Mouse (Mus musculus): ENCODE results near the gene Rbpms2. TPM values are rescaled to one million over a fixed set of nuclear protein-coding genes. Genes with fewer than 3 reads are reported as not detected.
"Not testable (repeated sequence)": the region's sequence is repeated elsewhere in the genome, so short reads cannot be mapped to it uniquely, and the experiment has no call there.

The Rbpms2 gene
- polyA plus RNA-seq, 1 experiment from 2014 or later, result 34.8 TPM

GRCm38 (mm10) chr9:65684704-65685103 is 55.3 kb downstream of the Rbpms2 start:
- Histone ChIP-seq H3K9ac (ENCODE audit: low read depth, low read length) (no peak overlapping the region), H3K36me3 (ENCODE audit: control insufficient read depth, insufficient read depth, low read length) (peaks cover 6% of the 10 kb centered on the region; the same call in 1 of the 2 replicates), H3K4me1 (replicated peaks; ENCODE audit: control insufficient read depth, insufficient read depth, low read length) (peaks cover 24% of the 10 kb centered on the region), H3K27ac (ENCODE audit: low read depth, low read length) (no peak overlapping the region), H3K27me3 (replicated peaks; ENCODE audit: control insufficient read depth, insufficient read depth, low read length) (no peaks in the 10 kb centered on the region), H3K4me2 (no peak overlapping the region), H3K4me3 (ENCODE audit: low read depth, low read length) (no peak overlapping the region), H3K9me3 (ENCODE audit: control insufficient read depth, low read length) (no peaks in the 10 kb centered on the region)
- WGBS, result 69% methylated on average over 2 of the region's 2 CpGs
- DNase-seq (ENCODE audit: low spot score) (no peak), ATAC-seq (replicated peaks; ENCODE audit: low FRiP score) (peak; percentile 71; the same call in 1 of the 2 replicates)

GRCm38 (mm10) chr9:65689869-65690268 is 60.4 kb downstream of the Rbpms2 start:
- not testable (repeated sequence) for H3K27ac ChIP-seq (ENCODE audit: low read depth, low read length); H3K36me3 ChIP-seq (ENCODE audit: control insufficient read depth, insufficient read depth, low read length)

GRCm38 (mm10) chr9:65692466-65692865 is 63.0 kb downstream of the Rbpms2 start:
- DNase-seq (ENCODE audit: low spot score) (no peak), ATAC-seq (replicated peaks; ENCODE audit: low FRiP score) (no peak)
- Histone ChIP-seq H3K4me2 (no peak overlapping the region), H3K9me3 (ENCODE audit: control insufficient read depth, low read length) (no peaks in the 10 kb centered on the region), H3K27ac (ENCODE audit: low read depth, low read length) (peak overlapping the region; percentile 24; the same call in 1 of the 2 replicates), H3K4me1 (replicated peaks; ENCODE audit: control insufficient read depth, insufficient read depth, low read length) (no peaks in the 10 kb centered on the region), H3K9ac (ENCODE audit: low read depth, low read length) (no peak overlapping the region), H3K36me3 (ENCODE audit: control insufficient read depth, insufficient read depth, low read length) (peaks cover 7% of the 10 kb centered on the region; the same call in 1 of the 2 replicates), H3K4me3 (ENCODE audit: low read depth, low read length) (no peak overlapping the region), H3K27me3 (replicated peaks; ENCODE audit: control insufficient read depth, insufficient read depth, low read length) (no peaks in the 10 kb centered on the region)
- 71% methylated on average over 3 of the region's 3 CpGs for WGBS

More at GRCm38 (mm10) chr9:65689869-65690268, 60.4 kb downstream of the Rbpms2 start:
- H3K4me3 ChIP-seq (ENCODE audit: low read depth, low read length); H3K27me3 ChIP-seq (replicated peaks; ENCODE audit: control insufficient read depth, insufficient read depth, low read length); H3K4me2 ChIP-seq; DNase-seq (ENCODE audit: low spot score); H3K9me3 ChIP-seq (ENCODE audit: control insufficient read depth, low read length); H3K4me1 ChIP-seq (replicated peaks; ENCODE audit: control insufficient read depth, insufficient read depth, low read length); H3K9ac ChIP-seq (ENCODE audit: low read depth, low read length); ATAC-seq (replicated peaks; ENCODE audit: low FRiP score): not testable (repeated sequence)
- WGBS, result 81% methylated on average over 2 of the region's 2 CpGs

DNA sequence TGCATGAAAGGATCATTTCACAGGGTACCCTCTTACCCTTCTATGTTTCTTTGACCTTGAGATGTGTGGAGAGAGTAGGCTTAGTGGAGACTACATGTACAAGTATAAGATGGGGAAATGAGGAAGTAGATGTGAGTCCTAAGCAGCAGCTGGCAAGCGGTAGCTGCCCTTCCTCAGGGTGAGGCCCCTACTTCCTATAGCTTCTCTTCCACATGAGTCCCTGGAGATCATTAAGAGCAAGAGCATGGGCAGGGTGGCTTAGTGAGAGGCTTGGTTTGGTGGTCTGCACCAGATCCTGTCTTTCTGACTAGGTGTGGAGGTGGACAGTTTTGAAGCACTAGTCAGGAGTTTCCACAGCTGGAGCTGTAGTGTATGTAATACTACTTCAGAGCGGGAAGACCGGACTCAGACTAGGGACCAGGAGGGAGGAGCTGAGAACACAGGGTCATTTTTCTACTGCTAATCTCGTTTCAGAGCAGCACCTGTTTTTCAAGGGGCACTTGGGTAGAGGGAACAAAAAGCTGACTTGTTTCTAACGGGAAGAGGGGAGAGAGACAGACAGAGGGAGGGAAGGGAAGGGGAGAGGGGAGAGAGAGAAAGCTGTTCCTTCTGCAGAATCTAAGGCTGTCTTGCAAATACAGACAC is 63.6 kb downstream of the Rbpms2 start:
- no peak for ATAC-seq (replicated peaks; ENCODE audit: low FRiP score)
- peaks cover 7% of the 10 kb centered on the region; the same call in 1 of the 2 replicates for H3K36me3 ChIP-seq (ENCODE audit: control insufficient read depth, insufficient read depth, low read length)
- H3K27ac ChIP-seq (ENCODE audit: low read depth, low read length), result no peak overlapping the region
- no peak overlapping the region for H3K4me3 ChIP-seq (ENCODE audit: low read depth, low read length)
- no peaks in the 10 kb centered on the region for H3K4me1 ChIP-seq (replicated peaks; ENCODE audit: control insufficient read depth, insufficient read depth, low read length)
- 38% methylated on average over 5 of the region's 5 CpGs for WGBS
- H3K4me2 ChIP-seq, result no peak overlapping the region
- no peak overlapping the region for H3K9ac ChIP-seq (ENCODE audit: low read depth, low read length)
- DNase-seq (ENCODE audit: low spot score), result no peak
- no peaks in the 10 kb centered on the region for H3K27me3 ChIP-seq (replicated peaks; ENCODE audit: control insufficient read depth, insufficient read depth, low read length)
- H3K9me3 ChIP-seq (ENCODE audit: control insufficient read depth, low read length), result no peaks in the 10 kb centered on the region

DNA sequence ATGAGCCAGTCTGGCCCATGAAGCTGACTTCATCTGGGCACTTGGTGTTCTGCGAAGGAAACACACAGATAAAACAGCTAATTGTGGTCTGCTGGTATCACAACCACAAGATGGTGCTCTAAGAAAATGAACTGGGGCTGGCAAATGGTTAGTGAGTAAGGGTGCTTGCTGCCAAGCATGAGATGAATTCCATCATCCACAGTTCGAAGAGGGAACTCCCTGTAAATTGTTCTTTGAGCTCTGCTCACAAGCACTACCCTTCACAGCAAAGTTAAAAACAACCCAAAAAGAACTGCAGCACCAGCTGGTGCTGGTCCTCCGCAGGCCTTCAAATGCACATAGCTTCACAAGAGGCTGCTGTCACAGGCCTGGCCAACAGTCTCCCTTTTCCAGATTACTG is 66.2 kb downstream of the Rbpms2 start:
- H3K4me2 ChIP-seq, result no peak overlapping the region
- DNase-seq (ENCODE audit: low spot score) (no peak), ATAC-seq (replicated peaks; ENCODE audit: low FRiP score) (no peak)
- H3K9ac ChIP-seq (ENCODE audit: low read depth, low read length), result no peak overlapping the region
- no peak overlapping the region for H3K4me3 ChIP-seq (ENCODE audit: low read depth, low read length)
- H3K4me1 ChIP-seq (replicated peaks; ENCODE audit: control insufficient read depth, insufficient read depth, low read length), result no peaks in the 10 kb centered on the region
- 83% methylated on average over 3 of the region's 3 CpGs for WGBS
- no peaks in the 10 kb centered on the region for H3K9me3 ChIP-seq (ENCODE audit: control insufficient read depth, low read length)
- H3K27ac ChIP-seq (ENCODE audit: low read depth, low read length), result no peak overlapping the region
- no peaks in the 10 kb centered on the region for H3K27me3 ChIP-seq (replicated peaks; ENCODE audit: control insufficient read depth, insufficient read depth, low read length)
- peaks cover 14% of the 10 kb centered on the region; the same call in 1 of the 2 replicates for H3K36me3 ChIP-seq (ENCODE audit: control insufficient read depth, insufficient read depth, low read length)

DNA sequence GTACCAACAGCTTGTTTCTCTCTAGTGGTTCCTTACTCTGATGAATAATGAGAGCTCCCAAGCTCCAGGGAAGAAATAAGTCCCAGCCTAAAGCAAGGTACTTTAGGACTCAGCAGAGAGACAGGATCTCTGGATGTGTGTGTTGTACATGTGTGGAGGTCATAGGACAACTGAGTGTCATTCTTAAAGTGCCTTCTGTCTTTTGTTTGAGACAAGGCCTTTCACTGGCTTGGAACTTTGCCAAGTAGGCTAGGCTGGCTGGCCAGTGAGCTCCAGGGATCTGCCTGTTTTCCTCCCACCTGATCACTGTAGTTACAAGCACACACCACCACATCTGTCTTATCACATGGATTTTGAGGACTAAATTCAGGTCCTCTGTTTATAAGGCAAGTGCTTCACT is 66.9 kb downstream of the Rbpms2 start:
- Histone ChIP-seq H3K4me1 (replicated peaks; ENCODE audit: control insufficient read depth, insufficient read depth, low read length) (no peaks in the 10 kb centered on the region), H3K36me3 (ENCODE audit: control insufficient read depth, insufficient read depth, low read length) (peaks cover 16% of the 10 kb centered on the region; the same call in 1 of the 2 replicates), H3K9me3 (ENCODE audit: control insufficient read depth, low read length) (no peaks in the 10 kb centered on the region), H3K9ac (ENCODE audit: low read depth, low read length) (no peak overlapping the region), H3K4me3 (ENCODE audit: low read depth, low read length) (no peak overlapping the region), H3K27me3 (replicated peaks; ENCODE audit: control insufficient read depth, insufficient read depth, low read length) (no peaks in the 10 kb centered on the region), H3K27ac (ENCODE audit: low read depth, low read length) (no peak overlapping the region), H3K4me2 (no peak overlapping the region)
- no peak for DNase-seq (ENCODE audit: low spot score)
- no peak for ATAC-seq (replicated peaks; ENCODE audit: low FRiP score)

- Histone ChIP-seq H3K27me3 (replicated peaks; ENCODE audit: control insufficient read depth, insufficient read depth, low read length) (no peaks in the 10 kb centered on the region), H3K9me3 (ENCODE audit: control insufficient read depth, low read length) (no peaks in the 10 kb centered on the region), H3K4me1 (replicated peaks; ENCODE audit: control insufficient read depth, insufficient read depth, low read length) (no peaks in the 10 kb centered on the region), H3K9ac (ENCODE audit: low read depth, low read length) (no peak overlapping the region), H3K27ac (ENCODE audit: low read depth, low read length) (no peak overlapping the region), H3K4me3 (ENCODE audit: low read depth, low read length) (no peak overlapping the region), H3K36me3 (ENCODE audit: control insufficient read depth, insufficient read depth, low read length) (peaks cover 19% of the 10 kb centered on the region; the same call in 1 of the 2 replicates), H3K4me2 (no peak overlapping the region)
- ATAC-seq (replicated peaks; ENCODE audit: low FRiP score) (no peak), DNase-seq (ENCODE audit: low spot score) (no peak)
- WGBS, result 81% methylated on average over 7 of the region's 7 CpGs
Observed at GRCm38 (mm10) chr9:65697356-65697755, 67.9 kb downstream of the Rbpms2 start.

DNA sequence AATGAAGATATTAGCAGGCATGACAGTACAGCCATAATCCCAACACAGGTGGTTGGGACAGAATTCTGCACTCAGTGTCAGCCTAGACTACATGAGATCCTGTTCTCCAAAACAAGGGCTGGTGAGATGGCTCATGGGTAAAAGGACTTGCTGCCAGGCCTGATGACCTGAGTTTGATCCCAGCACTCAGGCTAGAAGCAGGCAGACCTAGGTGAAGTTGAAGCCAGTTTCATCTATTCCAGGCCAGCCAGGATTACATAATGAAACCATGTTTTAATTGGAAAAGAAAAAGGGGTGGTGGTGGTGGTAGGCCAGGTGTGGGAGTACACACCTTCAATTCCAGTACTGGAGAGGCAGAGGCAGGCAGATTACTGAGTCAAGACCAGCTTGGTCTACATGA is 68.5 kb downstream of the Rbpms2 start:
- no peak for ATAC-seq (replicated peaks; ENCODE audit: low FRiP score)

GRCm38 (mm10) chr9:65700504-65700903 is 71.1 kb downstream of the Rbpms2 start:
- Histone ChIP-seq H3K4me1 (replicated peaks; ENCODE audit: control insufficient read depth, insufficient read depth, low read length) (no peaks in the 10 kb centered on the region), H3K4me3 (ENCODE audit: low read depth, low read length) (no peak overlapping the region), H3K9ac (ENCODE audit: low read depth, low read length) (no peak overlapping the region), H3K9me3 (ENCODE audit: control insufficient read depth, low read length) (no peaks in the 10 kb centered on the region), H3K27me3 (replicated peaks; ENCODE audit: control insufficient read depth, insufficient read depth, low read length) (no peaks in the 10 kb centered on the region), H3K27ac (ENCODE audit: low read depth, low read length) (no peak overlapping the region), H3K36me3 (ENCODE audit: control insufficient read depth, insufficient read depth, low read length) (peaks cover 26% of the 10 kb centered on the region; the same call in 1 of the 2 replicates), H3K4me2 (no peak overlapping the region)
- WGBS, result 61% methylated on average over 6 of the region's 6 CpGs
- no peak for DNase-seq (ENCODE audit: low spot score)
- no peak for ATAC-seq (replicated peaks; ENCODE audit: low FRiP score)

More for the DNA sequence above, 68.5 kb downstream of the Rbpms2 start:
- H3K27ac ChIP-seq (ENCODE audit: low read depth, low read length), result no peak overlapping the region
- H3K9ac ChIP-seq (ENCODE audit: low read depth, low read length), result no peak overlapping the region
- no peaks in the 10 kb centered on the region for H3K27me3 ChIP-seq (replicated peaks; ENCODE audit: control insufficient read depth, insufficient read depth, low read length)
- no peak overlapping the region for H3K4me2 ChIP-seq
- peaks cover 20% of the 10 kb centered on the region; the same call in 1 of the 2 replicates for H3K36me3 ChIP-seq (ENCODE audit: control insufficient read depth, insufficient read depth, low read length)
- no peaks in the 10 kb centered on the region for H3K4me1 ChIP-seq (replicated peaks; ENCODE audit: control insufficient read depth, insufficient read depth, low read length)
- DNase-seq (ENCODE audit: low spot score), result no peak
- no peaks in the 10 kb centered on the region for H3K9me3 ChIP-seq (ENCODE audit: control insufficient read depth, low read length)
- H3K4me3 ChIP-seq (ENCODE audit: low read depth, low read length), result no peak overlapping the region
